In the genomic region with DNA sequence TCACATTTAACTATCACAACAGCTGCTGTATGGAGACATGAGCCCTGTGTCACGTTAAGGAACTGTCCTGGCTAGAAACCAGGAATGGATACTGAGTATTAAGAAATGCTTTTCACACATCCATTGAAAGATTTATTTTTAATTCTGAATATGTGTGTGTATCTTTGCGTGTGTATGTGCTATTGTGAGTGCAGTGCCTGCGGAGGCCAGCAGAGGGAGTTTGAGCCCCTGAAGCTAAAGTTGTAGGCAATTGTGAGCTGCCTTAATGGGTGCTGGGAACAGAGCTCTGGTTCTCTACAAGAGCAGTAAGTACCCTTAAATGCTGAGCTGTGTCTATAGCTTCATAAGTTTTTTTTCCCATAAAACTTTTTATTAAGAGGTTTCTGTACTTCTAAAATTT, we compare ENCODE assay signal across 28 mouse cellular contexts. TPM values are rescaled to one million over a fixed set of nuclear protein-coding genes. Genes with fewer than 3 reads are reported as not detected.
DNase-seq lines count a peak whose midpoint lies in the region; ATAC-seq and TF ChIP-seq lines count a peak whose summit lies in the region.
"Had no signal": no experiment of that assay in that cellular context is flagged by ENCODE, and none has a peak within 500 bp of the region (broad histone marks: within the 10 kb centered on the region; RNA-seq: fewer than 3 reads in every experiment).

No protein-coding gene starts in this region.

- no peaks in the 10 kb centered on the region; the same call in 1 of the 2 replicates for H3K4me1 ChIP-seq in testis, adult 2 months (ENCODE audit: control insufficient read depth, insufficient read depth, low read length)
- H3K4me1 ChIP-seq: embryonic facial prominence, embryonic 15.5 days; limb, embryonic 12.5 days had no signal

- H3K4me3 ChIP-seq in layer of hippocampus, adult 2 months: no peak overlapping the region
- H3K4me3 ChIP-seq in testis, adult 2 months (ENCODE audit: control insufficient read depth, low read depth, low read length): no peak overlapping the region
- H3K4me3 ChIP-seq: embryonic facial prominence, embryonic 15.5 days; hindbrain, embryonic 15.5 days; limb, embryonic 12.5 days had no signal

- DNase-seq in CD4-positive, CD25-positive, alpha-beta regulatory T cell, adult 2 months (ENCODE audit: low read depth, low spot score): peak; percentile 3
- no peak for DNase-seq in layer of hippocampus, adult 2 months (ENCODE audit: low spot score in 2 of 2)
- DNase-seq in layer of hippocampus, postnatal 36 days: no peak
- no peak for DNase-seq in testis, postnatal 14 days (ENCODE audit: low spot score)
- no peak for DNase-seq in right cerebral cortex, postnatal 14 days
- DNase-seq in thymus, postnatal 14 days: no peak
- DNase-seq: adrenal gland, postnatal 14 days; cerebellum, adult 11-12 months; cerebellum, postnatal 14 days; embryo, embryonic 11 days; gastrocnemius, postnatal 10 days; heart, postnatal 36 days; kidney, adult 11 months; kidney, postnatal 14 days; layer of hippocampus, adult 9-11 months; lung, adult 18-20 months; lung, postnatal 36 days; right cerebral cortex, postnatal 4 days; thymus, postnatal 36 days had no signal

- no peaks in the 10 kb centered on the region for H3K27me3 ChIP-seq in testis, adult 2 months (ENCODE audit: control insufficient read depth, insufficient read depth, low read length)
- H3K27me3 ChIP-seq: CH12.LX; embryonic facial prominence, embryonic 15.5 days; hindbrain, embryonic 15.5 days; limb, embryonic 12.5 days had no signal

- no peak for TF ChIP-seq POLR2A in testis, adult 2 months (IDR thresholded peaks at IDR 0.05; ENCODE audit: control insufficient read depth, low read depth, low read length)

- H3K27ac ChIP-seq in layer of hippocampus, adult 2 months: no peak overlapping the region
- no peak overlapping the region for H3K27ac ChIP-seq in testis, adult 2 months (ENCODE audit: control insufficient read depth, insufficient read depth, low read depth, low read length)
- H3K27ac ChIP-seq: embryonic facial prominence, embryonic 15.5 days; hindbrain, embryonic 15.5 days; limb, embryonic 12.5 days had no signal

- no peaks in the 10 kb centered on the region; the same call in 1 of the 2 replicates for H3K36me3 ChIP-seq in testis, adult 2 months (ENCODE audit: control insufficient read depth, insufficient read depth, low read length)
- H3K36me3 ChIP-seq: embryonic facial prominence, embryonic 15.5 days; limb, embryonic 12.5 days had no signal

- peak; percentile 57 for TF ChIP-seq CTCF in layer of hippocampus, adult 2 months (conservative IDR thresholded peaks at IDR 0.05)
- peak; percentile 37; the same call in 1 of the 2 replicates for TF ChIP-seq CTCF in testis, adult 2 months (IDR thresholded peaks at IDR 0.05; ENCODE audit: control insufficient read depth, insufficient read depth, insufficient replicate concordance, low read depth, low read length)

- ATAC-seq in CD4-positive, CD25-positive, alpha-beta regulatory T cell, adult 4 months: no peak
- ATAC-seq: midbrain, embryonic 16.5 days had no signal

RNA-seq across cellular contexts. Expression of a gene that starts 9.1 kb away (rescaled TPM):
- polyA plus RNA-seq in CD4-positive, CD25-positive, alpha-beta regulatory T cell, adult 4 months (2017; shearing (Covaris generic)): not detected
- total RNA-seq in layer of hippocampus, adult 2 months (2021): 1 to 10 TPM; 1.2 to 2.0 TPM
- total RNA-seq in layer of hippocampus, postnatal 36 days (2021): 1 to 10 TPM in 1 of 2 experiments, under 1 TPM in 1; 0.99 to 2.4 TPM
- 2.5 and 3.0 TPM in 2 replicates for polyA plus RNA-seq in testis, adult 2 months (2012; rRNA removed)
- total RNA-seq: adrenal gland, postnatal 14 days; CH12.LX; gastrocnemius, postnatal 10 days; heart, postnatal 36 days; megakaryocyte-erythroid progenitor cell, adult 5-6 weeks had no signal
- polyA plus RNA-seq: heart, embryonic 14.5 days; limb, embryonic 12.5 days had no signal

RNA-seq across cellular contexts. Expression of a gene that starts 19.3 kb away (rescaled TPM):
- polyA plus RNA-seq in CD4-positive, CD25-positive, alpha-beta regulatory T cell, adult 4 months (2017; shearing (Covaris generic)): not detected
- total RNA-seq in layer of hippocampus, adult 2 months (2021): under 1 TPM; 0.25 to 0.54 TPM
- under 1 TPM; 0.45 to 0.68 TPM for total RNA-seq in layer of hippocampus, postnatal 36 days (2021)
- 1.7 and 2.4 TPM in 2 replicates for polyA plus RNA-seq in testis, adult 2 months (2012; rRNA removed)
- total RNA-seq: adrenal gland, postnatal 14 days; CH12.LX; gastrocnemius, postnatal 10 days; heart, postnatal 36 days; megakaryocyte-erythroid progenitor cell, adult 5-6 weeks had no signal
- polyA plus RNA-seq: embryonic facial prominence, embryonic 15.5 days; heart, embryonic 14.5 days; limb, embryonic 12.5 days had no signal

RNA-seq across cellular contexts. Expression of a gene that starts 26.6 kb away (rescaled TPM):
- under 1 TPM in 1 of 2 experiments, not detected in 1; 0.05 TPM for polyA plus RNA-seq in CD4-positive, CD25-positive, alpha-beta regulatory T cell, adult 4 months (2017; shearing (Covaris generic))
- total RNA-seq in layer of hippocampus, adult 2 months (2021): under 1 TPM in 1 of 2 experiments, not detected in 1; 0.08 TPM
- under 1 TPM; 0.08 to 0.12 TPM for total RNA-seq in layer of hippocampus, postnatal 36 days (2021)
- polyA plus RNA-seq in testis, adult 2 months (2012; rRNA removed): 1.2 and 1.6 TPM in 2 replicates
- total RNA-seq: adrenal gland, postnatal 14 days; CH12.LX; gastrocnemius, postnatal 10 days; heart, postnatal 36 days; megakaryocyte-erythroid progenitor cell, adult 5-6 weeks had no signal
- polyA plus RNA-seq: embryonic facial prominence, embryonic 15.5 days; heart, embryonic 14.5 days; hindbrain, embryonic 15.5 days; limb, embryonic 12.5 days; midbrain, embryonic 16.5 days had no signal

RNA-seq across cellular contexts. Expression of a gene that starts 30.9 kb away (rescaled TPM):
- not detected for polyA plus RNA-seq in CD4-positive, CD25-positive, alpha-beta regulatory T cell, adult 4 months (2017; shearing (Covaris generic))
- total RNA-seq in layer of hippocampus, adult 2 months (2021): 10 to 100 TPM; 19.7 to 24.1 TPM
- 10 to 100 TPM; 21.3 to 24.2 TPM for total RNA-seq in layer of hippocampus, postnatal 36 days (2021)
- 0.61 and 1.2 TPM in 2 replicates for polyA plus RNA-seq in testis, adult 2 months (2012; rRNA removed)
- total RNA-seq: CH12.LX; heart, postnatal 36 days; megakaryocyte-erythroid progenitor cell, adult 5-6 weeks had no signal
- polyA plus RNA-seq: heart, embryonic 14.5 days had no signal

RNA-seq across cellular contexts. Expression of a gene that starts 37.5 kb away (rescaled TPM):
- polyA plus RNA-seq in CD4-positive, CD25-positive, alpha-beta regulatory T cell, adult 4 months (2017; shearing (Covaris generic)): not detected
- not detected for total RNA-seq in layer of hippocampus, adult 2 months (2021)
- total RNA-seq in layer of hippocampus, postnatal 36 days (2021): not detected
- 0.46 and 0.63 TPM in 2 replicates for polyA plus RNA-seq in testis, adult 2 months (2012; rRNA removed)
- total RNA-seq: adrenal gland, postnatal 14 days; CH12.LX; gastrocnemius, postnatal 10 days; heart, postnatal 36 days; megakaryocyte-erythroid progenitor cell, adult 5-6 weeks had no signal
- polyA plus RNA-seq: embryonic facial prominence, embryonic 15.5 days; heart, embryonic 14.5 days; hindbrain, embryonic 15.5 days; limb, embryonic 12.5 days; midbrain, embryonic 16.5 days had no signal
